Mouse (Mus musculus) A20 (cell line): ENCODE data around the gene Zcchc14.

Source experiments
- DNase-seq: peaks from one replicate; pipeline ENCODE4 v3.0.0-alpha.2; 2011; ENCODE audit warnings: low read depth, low spot score

The Zcchc14 gene

DNA sequence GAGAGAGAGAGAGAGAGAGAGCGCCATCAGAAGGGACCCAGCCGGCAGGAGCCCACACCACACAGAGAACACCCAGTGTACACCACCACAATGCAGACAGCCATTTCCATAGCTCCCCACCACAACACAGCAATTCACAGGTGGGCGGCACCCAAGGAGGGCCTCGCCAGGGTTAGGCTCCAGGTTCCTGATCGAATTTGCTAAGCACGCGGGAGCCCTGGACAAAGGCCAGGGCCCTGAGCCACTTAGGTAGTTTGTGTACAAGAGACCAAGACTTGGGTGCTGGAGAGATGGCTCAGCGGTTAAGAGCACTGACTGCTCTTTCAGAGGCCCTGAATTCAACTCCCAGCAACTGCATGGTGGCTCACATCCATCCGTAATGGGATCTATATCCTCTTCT lies 100.2 kb downstream of the Zcchc14 start:
- DNase-seq = no peak

DNA sequence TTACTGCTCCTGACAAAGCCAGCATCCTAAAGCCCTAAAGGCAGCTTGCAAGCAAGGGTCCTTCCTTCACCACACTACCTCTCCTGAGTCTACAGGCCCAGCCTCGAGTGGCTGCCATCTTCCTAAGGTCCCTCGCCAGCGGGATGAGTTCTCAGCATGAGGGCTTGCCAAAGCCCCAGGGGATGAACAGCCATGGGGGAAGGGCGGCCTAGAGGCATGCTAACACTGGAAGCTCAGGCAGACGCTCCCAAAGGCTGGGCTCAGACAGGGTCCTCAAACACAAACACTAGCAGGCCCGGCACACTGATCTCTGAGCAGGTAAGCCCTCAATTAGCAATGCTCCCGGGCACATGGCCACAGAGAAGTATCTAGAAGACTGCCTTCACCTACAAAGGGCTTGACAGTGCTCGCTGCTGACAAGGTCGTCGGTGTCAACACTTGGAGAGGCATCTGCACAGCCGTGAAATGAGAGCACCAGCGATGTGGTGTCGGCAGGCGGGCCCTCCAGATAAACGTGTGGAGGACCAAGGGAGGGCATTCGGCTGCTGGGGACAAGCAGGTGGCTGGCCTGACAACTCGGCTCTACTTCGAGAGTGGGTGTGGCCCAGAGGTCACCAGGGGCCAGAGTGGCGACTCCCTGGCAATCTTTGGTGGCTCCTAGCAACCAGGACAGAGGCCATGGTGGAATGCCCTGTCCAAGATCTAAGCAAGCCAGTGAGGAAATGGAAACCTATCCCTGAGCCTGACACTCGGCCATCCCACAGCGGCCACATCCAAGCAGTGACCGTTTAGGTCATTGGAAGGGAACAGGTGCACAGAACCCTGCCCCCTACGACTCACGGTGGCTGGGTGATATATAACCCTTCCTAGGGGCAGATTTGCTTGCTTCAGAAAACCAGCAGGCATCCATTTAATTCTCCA lies 101.4 kb downstream of the Zcchc14 start:
- no peak for DNase-seq

DNA sequence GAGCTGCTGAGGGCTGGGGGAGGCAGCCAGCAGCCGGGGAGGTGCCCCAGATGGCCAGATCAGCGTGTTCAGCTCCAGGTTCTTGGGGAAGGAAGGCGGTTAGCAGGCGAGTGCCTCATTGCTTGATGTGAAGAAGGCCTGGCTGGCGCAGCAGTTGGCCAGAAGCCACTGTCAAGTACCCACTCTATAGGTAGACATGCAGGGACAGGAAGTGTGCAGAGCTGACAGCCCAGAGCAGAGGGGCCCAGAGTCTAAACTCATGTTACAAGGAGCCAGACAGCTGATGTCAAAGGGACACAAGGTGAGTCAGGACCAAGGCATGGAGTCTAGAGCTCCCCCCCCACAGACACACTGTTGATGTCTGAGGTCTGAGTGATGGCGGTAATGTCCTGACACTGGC lies 102.6 kb downstream of the Zcchc14 start:
- no peak for DNase-seq
